Mouse (Mus musculus): ENCODE data around the gene Cd9.

The Cd9 gene

DNA sequence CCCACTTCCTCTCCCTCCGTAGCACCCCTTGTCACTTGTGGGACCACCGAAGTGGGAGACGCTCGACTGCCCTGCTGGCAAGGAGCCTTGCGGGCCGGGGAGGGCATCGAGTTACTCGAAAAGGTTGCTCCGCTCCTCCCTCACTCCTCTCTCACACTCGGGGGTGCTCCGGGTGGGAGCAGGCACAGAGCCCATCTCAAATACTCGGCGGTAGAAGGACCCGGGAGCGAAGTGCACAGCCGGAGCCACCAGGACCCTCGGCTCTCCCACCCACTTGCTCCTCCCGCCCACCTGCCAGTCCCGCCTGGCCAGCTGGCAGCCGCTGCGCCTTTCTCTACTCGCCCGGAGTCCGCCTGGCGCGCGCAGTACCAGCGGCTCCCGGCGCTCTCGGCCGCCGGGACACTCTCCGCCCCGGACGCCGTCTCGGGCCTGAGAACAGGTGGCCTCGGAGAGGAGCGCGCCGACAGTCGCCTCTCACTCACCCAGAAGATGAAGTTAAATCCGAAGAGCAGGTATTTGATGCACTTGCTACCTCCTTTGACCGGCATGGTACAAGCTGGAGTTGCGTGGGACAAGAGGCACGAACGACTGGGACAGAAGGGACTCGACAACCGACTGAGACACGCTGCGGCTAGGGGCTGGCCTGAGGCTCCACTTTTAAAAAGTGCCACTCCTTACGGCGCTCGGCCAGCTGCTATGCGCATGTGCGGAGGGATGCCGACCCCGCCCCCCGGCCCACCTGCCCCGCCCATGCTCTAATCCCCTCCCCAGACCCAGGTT lies at the start of gene Cd9:
Cd9 (minus strand) TSS at position 700 of the 780 bp plus-strand sequence.
- DNase-seq, result peak; percentile 80

DNA sequence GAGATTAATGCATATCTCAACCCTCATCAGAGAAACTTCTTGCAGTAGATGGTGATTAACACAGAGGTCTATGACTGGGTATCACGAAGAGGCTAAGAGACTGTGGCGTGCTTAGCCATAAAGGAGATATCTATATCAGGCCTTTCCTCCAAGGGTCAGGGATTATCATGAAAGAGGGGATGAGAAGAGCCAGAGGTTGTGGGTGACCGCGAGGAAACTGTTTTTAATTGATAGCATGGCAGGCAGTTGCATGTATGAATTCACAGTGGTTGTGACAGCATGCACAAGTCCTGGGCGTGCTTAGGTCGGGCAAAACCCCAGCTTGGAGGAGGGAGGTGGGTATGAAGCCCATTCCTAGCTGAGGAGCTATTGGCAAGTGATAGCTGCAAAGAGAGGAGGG lies 46.7 kb upstream of the Cd9 start:
- no peak for DNase-seq

DNA sequence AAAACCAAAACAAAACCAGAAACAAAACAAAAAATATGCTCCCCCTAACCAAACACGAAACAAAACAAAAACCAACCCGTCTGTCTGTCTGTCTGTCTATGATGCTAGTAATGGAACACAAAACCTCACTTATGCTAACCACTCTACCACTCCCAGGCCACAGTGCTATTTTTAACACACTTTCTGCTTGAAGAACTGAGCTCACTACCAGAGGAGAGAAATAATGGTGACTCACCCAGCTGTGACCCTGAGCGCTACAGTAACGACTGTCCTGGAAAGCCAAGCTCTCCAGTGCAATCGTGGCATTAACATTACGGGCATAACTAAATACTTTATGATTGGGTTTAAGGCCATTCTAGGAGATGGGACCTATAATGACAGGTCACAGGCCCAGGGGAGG lies 46.2 kb upstream of the Cd9 start:
- DNase-seq, result no peak

DNA sequence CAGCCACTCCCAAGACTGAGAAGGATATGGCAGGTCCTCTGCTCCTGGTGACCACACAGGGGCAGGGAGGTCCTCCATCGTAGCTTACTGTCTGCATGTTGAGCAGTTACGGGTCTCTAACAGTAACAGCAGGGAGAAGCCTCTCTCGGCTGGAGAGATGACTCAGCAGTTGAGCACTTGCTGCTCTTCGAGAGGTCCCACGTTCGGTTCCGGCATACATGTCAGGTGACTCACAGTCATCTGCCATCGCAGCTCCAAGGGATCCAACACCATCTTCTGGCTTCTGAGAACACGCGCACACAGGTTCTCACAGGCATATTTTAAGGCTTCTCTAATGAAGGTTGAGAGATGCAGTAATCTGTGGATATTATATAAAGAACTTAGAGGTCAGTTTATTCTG lies 45.6 kb upstream of the Cd9 start:
- DNase-seq, result no peak

DNA sequence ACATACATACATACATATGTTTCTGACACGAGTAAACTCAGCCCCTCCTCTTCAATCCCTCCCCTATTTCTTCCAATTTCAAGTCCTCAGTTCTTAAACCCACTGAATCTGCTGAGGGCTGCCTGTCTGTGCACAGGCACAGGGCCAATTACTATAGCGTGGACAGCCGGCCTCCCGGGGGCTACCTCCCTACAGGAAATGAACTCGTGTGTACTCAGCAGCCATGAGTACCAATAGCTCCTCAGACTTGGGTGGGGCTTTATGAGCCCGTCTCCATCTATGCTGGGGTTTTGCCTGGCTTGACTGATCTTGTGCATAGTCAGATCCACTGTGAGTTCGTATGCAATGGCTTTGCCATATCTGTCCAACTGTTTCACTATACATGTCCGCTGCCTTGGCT lies 44.8 kb upstream of the Cd9 start:
- no peak for DNase-seq

DNA sequence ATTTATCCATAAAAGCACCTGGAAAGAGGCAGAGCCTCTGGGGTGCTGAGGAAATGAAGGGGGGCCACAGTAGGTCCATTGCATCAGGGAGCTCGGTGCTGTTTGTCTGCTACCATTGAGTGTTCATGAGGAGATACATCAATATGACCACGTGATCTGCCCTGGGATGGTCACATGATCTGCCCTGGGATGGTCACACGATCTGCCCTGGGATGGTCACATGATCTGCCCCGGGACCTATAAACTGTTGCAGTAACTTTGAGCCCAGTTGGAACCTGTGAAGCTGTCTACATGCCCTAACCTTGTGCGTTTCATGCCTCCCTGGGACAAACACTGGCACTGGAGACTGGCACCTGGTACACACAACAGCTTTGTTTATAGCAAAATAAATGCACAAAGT lies 43.9 kb upstream of the Cd9 start:
- no peak for DNase-seq

DNA sequence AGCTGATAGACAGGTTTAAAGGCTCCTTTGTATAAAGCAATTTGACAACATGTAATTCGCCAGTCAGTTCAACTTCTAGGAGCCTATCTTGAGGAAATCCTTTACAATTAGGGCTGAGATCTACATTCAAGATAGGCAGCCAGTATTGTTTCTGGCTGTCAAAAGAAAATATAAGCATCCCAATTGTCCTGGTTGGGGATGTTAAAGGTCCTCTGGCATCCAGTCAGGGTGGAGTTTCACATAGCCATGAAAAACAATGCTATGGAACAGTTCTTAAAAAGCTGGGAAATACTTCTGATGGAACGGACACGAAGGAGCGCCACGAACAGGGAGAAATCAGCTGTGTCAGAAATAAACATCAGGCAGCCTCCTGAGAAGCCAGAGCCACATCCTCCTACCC lies 40.4 kb upstream of the Cd9 start:
- DNase-seq, result no peak

DNA sequence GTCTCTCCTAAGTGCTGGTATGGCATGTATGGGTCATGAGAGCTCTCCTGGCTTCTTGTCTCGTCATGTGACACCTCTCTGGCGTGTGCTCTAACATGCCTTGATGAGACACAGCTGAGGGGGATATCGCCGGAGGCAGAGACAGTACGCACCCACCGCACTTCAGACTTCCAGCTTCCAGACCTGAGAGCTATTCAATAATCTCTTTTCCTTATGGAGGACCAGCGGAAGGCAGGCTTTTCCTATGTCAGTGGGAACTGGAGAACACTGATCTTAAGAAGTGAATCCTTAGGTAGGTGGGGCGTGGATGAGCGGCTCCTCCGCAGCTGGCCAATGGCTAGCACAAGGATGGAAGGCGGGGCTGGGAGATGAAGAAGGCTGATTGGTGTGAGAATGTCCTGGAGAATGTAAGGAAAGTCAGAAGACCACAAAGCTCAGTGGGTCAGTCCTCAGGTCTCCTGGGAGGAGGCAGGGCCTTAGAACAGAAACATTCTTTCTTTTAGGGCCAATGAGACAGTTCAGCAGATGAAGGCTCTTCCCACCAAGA lies 38.6 kb upstream of the Cd9 start:
- no peak for DNase-seq

DNA sequence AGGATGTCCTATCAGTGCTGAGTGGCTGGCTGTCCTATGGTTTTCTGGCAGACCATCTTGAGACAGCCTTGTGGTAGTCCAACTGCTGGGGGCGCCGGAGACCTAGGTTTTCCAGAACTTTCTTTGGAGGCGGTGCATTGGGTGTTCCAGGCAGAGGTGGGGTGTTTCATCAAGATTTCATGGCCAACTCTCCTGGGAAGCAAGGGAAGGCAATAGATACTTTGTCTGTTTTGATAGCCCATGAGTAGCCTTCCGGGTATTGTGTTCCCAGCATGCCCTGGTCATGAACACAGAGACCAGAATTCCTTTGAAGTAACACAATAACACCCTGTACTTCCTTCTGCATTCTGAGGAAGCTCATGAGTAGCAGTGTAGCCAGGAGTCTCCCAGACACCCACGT lies 34.9 kb upstream of the Cd9 start:
- peak; percentile 17 for DNase-seq

DNA sequence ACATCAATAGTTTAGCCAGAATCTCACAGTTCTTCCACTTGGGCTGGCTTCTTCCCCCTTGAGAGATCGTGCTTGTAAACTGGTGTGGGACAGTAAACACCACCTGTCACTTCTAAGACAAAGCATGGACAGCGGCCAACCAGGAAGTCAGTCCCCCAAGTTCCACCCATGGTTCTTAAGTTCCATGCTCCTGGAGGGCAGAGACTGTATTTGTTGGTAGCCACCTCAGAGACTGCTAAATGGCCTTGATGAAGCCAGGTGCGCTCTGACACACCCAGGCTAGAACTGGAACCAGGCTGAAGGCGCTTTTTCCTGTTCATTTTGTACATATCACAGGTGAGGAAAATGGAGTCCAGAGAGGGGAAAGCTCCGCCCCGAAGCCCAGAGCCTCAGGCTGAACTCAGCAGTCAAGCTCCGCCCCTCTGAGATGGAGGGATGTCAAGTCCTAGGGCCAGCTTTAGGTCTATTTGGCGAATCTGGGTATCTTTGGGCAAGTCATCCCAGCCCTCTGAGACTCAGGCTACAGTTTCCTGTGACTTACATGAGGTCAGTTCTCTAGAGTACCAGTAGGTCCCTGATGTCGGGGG lies 34.1 kb upstream of the Cd9 start:
- DNase-seq, result no peak

DNA sequence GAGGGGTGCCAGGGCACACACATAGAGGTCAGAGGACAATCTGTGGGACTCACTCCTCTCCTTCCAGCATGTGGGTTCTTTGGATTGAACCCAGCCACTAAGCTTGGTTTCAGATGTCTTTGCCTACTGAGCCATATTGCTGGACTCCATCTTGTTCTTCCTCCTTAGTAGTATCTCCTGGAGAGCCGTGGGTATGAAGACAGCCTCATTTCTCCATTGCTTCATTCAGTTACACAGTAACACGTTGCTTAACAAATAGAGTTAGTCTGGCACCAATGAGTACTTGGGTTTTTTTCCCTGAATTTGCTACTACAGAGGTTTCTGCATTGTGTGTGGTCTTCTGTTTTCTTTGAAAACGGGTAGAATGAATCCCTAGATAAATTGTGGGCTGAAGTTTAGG lies 31.5 kb upstream of the Cd9 start:
- no peak for DNase-seq

DNA sequence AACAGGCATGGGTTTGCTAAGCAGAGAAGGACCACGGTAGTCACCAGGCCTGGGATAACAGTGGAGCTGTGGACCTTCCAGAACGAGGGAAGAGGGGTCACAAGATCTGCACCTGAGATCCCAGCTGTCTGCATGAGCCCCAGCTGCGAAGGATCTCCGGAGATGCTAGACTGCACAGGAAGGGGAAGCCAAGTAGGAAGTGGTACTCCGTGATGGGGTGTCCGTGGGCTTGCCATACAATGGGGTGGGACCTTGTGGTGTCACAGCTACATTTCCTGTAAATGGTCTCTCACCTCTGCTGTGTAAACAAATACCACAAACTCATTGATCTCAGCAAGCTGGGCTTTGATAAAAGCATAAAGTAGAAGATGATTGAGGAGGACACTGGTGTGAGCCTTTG lies 29.4 kb upstream of the Cd9 start:
- DNase-seq, result no peak

DNA sequence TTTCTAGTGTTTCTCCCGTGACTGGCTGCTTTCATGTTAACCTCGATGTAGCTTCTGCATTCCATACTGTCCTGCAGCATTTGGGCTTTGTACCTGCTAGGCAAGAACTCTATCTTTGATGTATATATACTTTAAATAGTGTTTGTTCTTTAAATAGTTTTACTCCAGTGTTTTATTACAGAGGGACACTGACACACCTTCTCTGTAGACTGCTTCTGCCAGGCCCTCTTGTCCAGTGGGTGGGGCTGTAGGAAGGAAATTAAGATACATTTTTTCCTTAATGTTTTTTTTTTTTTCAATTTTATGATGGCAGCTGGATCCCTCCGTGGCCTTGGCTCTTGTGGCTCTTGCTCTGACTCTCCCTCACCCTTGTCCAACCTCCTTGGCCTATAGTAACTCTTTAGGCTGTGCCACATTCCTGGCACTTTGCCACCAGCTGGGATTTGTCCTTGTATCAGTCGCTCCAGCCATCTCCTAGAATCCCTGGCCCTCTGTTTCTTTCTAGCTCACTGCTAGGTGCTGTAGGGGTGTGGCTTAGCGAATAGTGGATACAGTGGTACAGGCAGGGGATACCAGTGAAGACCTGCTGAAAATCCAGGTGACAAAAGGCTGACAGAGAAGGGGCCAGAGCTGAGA lies 27.1 kb upstream of the Cd9 start:
- DNase-seq, result no peak

DNA sequence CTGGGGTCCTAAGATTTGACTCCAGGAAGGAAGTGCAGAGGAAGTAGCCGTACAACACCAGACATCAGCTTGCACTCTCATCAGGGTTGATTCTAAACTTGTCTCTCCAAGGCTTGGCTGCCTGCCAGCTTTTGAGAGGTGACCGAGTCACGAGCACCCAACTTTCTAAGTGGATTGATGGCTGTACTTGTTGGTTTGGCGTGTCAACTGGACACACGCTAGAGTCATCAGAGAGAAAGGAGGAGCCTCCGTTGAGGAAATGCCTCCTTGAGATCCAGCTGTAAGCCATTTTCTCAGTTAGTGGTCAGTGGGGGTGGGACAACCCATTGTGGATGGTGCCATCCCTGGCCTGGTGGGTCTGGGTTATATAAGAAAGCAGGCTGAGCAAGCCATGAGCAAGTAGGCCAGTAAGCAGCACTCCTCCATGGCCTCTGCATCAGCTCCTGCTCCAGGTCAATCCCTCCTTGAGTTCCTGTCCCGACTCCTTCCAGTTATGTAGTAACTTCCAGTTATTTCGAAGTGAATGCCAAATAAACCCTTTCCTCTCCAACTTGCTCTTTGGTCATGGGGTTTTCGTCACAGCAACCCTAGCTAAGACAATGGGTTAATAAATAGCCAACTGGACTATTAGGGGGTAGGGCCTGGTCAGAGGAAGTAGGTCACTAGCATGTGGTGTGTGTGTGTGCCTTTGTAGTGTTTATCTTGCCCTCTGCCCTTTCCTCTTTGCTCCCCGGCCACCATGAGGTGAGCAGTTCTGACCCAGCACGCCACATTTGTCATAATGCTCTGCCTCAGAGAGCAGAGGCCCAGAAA lies 21.1 kb upstream of the Cd9 start:
- DNase-seq, result peak; percentile 69

DNA sequence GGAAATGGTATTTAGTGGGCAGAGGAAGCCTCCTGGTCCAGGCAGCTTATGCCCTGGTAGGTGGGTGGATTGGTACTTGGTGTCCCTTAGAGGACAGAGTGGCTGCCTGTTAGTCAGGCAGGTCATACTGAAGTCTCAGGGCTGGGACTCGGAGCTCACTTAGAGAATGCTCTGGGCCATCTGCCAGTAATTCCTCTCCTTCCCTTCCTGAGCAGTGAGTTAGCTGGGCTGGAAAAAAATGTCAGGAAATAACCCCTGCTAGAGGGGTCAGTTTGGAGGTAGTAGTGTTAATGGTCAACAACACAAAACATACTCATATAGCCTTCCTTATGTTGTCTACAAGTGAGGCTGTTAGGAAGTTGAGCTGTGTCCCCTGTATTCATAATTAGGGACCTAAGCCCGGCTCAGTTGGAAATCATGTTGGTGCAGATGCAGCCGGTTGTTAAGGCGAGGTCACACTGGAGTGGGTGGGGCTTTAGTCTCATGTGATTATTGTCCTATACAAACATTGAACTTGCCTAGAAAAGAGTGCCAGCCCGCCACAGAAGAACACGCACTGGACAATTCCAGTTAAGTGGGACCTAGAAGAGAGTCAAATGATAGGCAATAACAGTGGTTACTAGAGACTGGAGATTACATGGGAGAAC lies 18.5 kb upstream of the Cd9 start:
- peak; percentile 60 for DNase-seq

DNA sequence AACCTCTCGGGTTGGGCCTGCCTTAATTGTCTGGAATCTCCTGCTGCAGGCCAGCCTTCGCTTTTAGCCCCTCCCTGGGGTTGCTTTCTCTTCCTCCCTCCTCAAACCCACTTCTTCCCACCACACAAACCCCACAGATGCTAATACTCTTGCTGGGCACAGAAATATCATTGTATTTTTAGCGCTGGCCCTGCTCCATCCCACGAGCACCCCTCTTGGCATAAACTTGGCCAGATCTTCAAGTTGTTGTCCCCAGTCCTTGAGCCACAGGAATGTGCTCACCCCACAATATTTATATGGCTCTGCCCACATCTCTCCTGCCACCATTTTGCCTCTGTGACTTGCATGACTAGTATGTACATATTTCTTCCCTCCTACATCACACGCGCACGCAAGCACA lies 16.6 kb upstream of the Cd9 start:
- no peak for DNase-seq

DNA sequence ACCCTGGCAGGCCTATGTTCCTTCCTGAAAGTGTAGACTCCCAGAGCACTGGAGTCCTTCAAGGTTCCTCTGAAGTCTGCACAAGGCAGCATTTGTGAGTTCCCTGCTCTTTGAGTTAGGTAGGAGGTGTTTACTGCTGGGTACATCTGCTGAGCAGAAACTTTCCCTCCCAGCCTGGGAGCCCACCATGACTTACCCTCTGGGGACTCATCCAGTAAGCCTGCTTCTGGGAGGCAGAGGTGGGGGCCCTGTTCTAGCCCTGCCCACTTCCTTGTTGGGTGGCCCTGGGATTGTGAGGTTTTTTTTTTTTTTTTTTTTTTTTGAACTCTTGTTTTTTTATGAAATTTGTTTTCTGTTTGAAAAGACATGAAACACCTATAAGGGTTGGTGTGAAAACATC lies 16.1 kb upstream of the Cd9 start:
- DNase-seq, result no peak

DNA sequence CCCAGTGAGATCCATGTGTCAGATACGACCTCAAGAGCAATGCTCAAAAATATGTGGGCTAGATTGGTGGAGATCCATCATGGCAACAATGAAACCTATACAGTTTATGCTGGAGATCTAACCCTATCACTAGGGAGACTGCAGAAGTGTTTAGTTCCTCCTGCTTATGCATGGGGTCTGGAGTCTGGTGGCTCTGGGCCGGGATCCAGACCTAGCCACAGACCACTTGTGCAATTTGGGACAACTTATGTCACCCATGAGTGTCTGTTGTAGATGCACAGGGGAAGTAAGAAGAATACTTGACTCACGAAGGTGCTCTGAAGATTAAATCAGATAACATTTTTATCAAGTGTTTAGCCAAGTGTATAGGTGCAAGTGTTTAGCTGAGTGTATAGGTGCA lies 15.2 kb upstream of the Cd9 start:
- DNase-seq, result no peak

DNA sequence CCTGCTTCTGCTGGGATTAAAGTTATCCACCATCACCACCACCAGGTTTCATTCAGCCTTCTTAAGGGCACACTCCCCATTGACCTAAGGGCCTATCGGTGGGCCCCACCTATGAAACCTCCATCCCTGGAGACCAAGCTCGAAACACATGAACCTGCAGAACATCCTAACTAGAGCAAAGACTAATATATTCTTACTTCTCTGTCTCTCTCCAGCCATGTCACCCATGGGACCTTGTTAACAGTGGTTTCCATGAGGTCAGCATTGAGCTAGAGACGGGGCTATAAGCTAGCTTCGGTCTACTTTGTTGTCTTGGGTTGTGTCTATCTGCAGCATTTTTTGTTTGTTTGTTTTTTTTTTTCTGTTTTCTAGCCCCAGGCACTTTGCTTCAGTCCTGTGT lies 11.8 kb upstream of the Cd9 start:
- DNase-seq, result no peak

DNA sequence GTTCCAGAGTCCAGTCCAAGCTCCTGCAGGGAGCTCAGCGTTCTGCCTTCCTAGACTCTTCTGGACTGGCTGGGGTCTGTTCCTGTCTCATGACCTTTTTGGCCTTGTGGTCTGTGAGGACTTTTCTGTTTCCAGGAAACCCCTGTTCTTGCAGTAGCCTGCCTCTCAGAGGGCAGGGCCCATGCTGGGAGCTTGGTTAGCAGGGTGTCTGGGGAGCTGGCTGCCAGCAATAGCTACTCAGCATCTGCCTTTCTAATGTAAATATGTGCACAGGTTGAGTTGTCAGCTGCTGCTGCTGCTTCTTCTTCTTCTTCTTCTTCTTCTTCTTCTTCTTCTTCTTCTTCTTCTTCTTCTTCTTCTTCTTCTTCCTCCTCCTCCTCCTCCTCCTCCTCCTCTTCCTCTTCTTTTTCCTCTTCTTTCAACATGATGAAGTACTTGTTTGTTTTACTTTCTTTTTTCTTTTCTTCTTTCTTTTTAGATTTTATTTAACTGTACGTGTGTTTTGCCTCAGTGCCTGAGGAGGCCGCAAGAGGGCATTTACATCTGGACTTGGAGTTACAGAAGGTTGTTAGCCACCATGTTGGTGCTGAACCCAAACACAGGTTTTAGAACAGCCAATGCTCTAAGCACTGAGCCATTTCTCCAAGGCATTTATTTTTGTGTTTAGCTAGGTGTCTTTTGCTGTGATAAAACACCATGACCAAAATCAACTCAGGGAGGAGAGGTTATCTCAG lies 10.2 kb upstream of the Cd9 start:
- DNase-seq, result no peak

DNA sequence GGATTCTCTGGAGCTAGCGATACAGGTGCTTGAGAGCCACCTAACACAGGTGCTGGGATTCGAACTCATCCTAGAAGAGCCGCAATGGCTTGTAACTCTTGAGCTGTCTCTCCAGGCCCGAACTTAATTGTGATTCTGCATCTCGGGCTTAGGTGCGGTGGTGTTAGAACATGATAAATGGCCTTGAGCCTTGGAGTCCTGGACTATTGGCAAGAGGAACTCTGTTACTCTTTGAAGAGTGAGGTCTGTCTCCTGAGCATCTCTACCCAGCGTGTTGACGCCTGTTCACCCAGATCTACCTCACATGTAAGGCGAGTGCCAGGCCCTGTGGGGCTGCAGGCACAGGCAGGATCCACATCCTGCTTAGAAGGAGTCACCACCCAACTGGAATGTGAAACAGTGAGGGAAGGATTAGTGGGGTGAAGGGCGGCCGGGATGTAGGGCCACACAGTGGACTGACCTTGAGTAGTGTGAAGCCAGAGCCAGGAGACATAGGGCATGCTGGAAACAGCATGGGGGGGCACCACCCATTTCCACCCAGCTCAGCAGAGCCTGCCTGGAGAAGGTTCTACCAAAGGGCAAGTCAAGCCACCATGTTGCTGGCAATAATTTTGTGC lies 8.7 kb upstream of the Cd9 start:
- no peak for DNase-seq

DNA sequence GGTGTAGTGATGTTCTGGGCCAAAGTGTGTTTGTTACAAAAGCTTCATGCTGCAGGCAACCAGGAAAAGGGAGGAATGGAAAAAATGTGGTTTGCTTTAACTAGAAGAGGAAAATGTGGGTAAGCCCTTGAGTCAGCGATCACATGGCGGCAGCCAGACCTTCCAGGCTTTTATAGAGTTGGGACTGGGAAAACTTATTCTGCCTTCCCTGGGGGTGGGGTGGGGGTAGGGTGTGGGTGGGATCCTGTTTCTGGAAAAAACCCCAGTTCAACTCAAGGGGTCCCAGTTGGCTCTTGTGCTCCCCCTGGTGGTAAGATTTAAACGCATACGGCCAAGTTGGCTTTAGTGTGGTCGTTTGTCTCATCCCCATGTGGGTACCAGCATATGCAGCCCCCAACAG lies 3.5 kb upstream of the Cd9 start:
- DNase-seq, result peak; percentile 29
